Mouse (Mus musculus) left cerebral cortex, adult 11 months (tissue): Measurements from ENCODE around the gene Shcbp1l.
A peak's percentile ranks its signal among the peaks of the same experiment; 100 is the strongest.
"Not testable (repeated sequence)": the region's sequence is repeated elsewhere in the genome, so short reads cannot be mapped to it uniquely, and the experiment has no call there.

Experiments
- DNase-seq: peaks from one replicate; pipeline ENCODE4 v3.0.0; 2022; ENCODE audit warnings: low spot score

Gene Shcbp1l

GRCm38 (mm10) chr1:153424770-153425584 lies at the start of gene Shcbp1l:
TSS of gene Shcbp1l (plus strand) at chr1:153425162.
- DNase-seq, result peak; percentile 80

- no peak for DNase-seq
These were observed 48.5 kb upstream of the Shcbp1l start for GRCm38 (mm10) chr1:153376446-153376845.

- DNase-seq, result no peak
These were observed 46.4 kb upstream of the Shcbp1l start for GRCm38 (mm10) chr1:153378587-153378986.

DNA sequence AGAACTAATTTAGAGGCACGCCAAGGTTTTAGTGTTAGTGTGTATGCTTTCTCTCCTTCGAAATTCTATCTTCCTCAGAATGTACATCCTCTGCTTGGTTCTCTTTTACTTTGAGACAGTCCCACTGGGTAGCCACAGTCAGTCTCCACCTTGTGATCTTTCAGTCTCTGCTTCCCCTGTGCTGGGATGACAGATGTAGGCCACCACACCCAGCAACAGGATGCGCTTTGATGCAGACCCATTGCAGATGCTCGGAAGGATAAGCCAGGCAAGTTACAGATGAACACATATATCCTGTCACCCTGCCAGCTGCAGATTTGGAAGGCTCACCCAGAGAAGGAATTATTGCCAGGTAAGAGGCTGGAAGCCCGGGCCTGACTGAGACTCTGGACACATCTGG lies 45.1 kb upstream of the Shcbp1l start:
- DNase-seq, result no peak

GRCm38 (mm10) chr1:153380746-153381282 lies 44.1 kb upstream of the Shcbp1l start:
- no peak for DNase-seq

GRCm38 (mm10) chr1:153385081-153385480 lies 39.9 kb upstream of the Shcbp1l start:
- no peak for DNase-seq

- DNase-seq, result not testable (repeated sequence)
These were observed 39.3 kb upstream of the Shcbp1l start for GRCm38 (mm10) chr1:153385661-153386060.

DNA sequence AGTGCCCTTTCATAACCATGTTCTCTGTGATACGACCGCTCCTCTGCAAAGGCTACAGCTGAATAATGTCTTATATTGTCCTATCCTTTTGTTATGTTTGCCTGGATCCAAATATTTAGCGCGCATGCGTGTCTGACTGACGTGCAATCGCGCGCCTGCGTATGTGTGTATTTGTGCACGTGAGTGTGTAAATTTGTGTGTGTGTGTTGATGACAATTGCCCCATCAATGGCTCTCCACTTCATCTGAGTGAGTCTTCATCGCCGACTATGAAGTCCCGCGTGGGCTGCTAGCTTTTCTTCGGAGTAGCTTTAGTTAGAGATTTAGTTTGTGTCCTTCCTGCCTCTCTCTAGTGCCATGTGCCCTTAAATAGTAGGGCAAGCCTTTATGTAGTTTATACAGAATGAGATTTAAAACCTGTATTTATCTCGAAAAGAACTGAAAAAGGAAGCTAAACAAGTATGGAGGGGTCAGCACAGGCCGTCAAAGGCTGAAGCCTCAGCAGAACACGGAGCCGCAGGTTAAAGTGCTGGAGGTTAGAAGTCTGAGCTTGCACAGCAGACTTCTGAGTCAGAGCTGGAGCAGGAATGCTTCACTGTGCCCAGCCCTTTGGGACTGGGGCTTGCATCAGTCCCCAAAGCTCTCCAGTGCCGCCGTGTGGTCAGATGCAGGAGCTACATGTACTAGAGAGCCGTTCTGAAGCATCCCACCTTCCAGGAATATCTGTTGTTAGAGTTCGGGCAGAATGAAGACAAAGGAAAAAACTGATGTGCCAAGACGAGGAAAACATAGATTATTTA lies 38.5 kb upstream of the Shcbp1l start:
- peak; percentile 44 for DNase-seq

DNA sequence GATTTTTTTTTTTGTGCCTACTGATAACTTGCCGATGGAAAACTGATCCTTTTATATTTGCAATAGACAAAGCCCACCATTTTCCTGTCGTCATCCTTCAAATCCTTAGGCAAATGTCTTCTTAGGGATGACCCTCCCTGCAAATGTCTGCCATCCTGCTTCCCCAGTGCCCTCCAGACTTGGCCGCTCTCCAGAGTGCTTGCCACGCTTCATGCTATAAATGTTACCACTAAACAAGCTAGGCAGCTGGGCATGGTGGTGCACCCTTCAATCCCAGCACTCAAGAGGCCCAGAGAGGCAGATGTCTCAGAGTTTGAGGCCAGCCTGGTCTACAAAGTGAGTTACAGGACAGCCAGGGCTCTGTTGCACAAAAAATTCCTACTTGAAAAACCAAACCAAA lies 29.3 kb upstream of the Shcbp1l start:
- DNase-seq, result not testable (repeated sequence)

GRCm38 (mm10) chr1:153401765-153402164 lies 23.2 kb upstream of the Shcbp1l start:
- DNase-seq, result no peak

- DNase-seq, result not testable (repeated sequence)
These were observed 17.3 kb upstream of the Shcbp1l start for GRCm38 (mm10) chr1:153407641-153408040.

- DNase-seq, result not testable (repeated sequence)
These were observed 16.7 kb upstream of the Shcbp1l start for GRCm38 (mm10) chr1:153408296-153408695.

DNA sequence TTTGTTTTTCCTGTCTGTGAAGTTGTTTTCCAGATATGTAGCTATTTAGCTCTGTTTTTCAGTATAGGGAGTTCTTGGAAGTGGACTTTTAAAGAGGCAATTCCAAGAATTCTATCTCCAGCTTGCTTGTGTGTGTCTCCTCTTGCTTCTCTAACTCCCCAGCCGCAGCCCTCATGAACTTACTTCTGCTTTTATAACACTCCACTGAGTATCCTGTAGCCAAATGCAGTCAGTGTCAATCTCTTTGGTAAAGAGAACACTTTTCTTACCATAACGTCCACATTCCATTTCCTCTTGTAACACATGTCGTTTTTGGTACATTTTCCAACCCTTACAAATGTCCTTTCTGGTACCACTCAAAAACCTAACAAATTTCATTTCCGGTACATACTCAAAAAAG lies 14.0 kb upstream of the Shcbp1l start:
- DNase-seq, result not testable (repeated sequence)

DNA sequence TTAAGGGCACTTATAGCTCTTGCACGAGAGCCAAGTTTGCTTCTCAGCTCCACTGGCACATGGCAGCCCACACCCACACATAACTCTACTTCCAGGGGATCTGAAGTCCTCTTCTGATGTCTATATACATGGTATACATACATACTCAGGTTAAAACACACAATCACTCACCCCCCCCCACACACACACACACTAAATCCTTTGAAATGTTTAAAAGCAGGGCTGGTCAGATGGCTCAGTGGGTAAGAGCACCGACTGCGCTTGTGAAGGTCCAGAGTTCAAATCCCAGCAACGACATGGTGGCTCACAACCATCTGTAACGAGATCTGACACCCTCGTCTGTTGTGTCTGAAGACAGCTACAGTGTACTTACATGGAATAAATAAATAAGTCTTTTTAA lies 13.2 kb upstream of the Shcbp1l start:
- DNase-seq, result no peak

- not testable (repeated sequence) for DNase-seq
These were observed 12.1 kb upstream of the Shcbp1l start for GRCm38 (mm10) chr1:153412663-153413396.

- peak; percentile 54 for DNase-seq
These were observed 11.5 kb upstream of the Shcbp1l start for GRCm38 (mm10) chr1:153413397-153414020.

DNA sequence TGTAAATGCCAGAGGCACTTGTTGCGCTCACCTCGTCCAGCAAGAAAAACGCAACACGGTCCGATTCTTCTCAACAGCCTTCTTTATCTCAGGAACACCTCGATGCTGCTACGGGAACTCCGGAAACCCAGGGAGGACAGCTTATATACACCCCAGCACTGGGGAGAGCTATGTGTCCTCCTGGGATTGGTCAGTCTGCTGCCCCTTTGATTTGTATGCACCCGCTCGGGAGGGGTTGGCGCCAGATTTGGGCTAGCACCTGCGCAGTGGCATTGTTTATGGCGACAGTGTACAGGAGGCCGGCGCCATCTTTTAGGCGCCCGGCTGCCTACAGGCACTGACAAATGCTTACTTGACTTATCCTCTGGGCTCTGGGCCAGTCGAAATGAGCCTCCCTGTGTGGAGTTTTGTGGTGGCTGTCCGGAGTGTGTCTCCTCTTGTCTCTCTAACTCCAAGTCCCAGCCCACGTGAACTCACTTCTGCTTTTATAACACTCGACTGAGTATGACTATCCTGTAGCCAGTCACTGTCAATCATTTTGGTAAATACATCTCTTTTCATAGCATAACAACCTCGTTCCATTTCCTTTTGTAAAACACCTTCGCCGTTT lies 10.7 kb upstream of the Shcbp1l start:
- DNase-seq, result peak; percentile 82

GRCm38 (mm10) chr1:153414962-153415361 lies 10.0 kb upstream of the Shcbp1l start:
- peak; percentile 38 for DNase-seq

- DNase-seq, result not testable (repeated sequence)
These were observed 9.2 kb upstream of the Shcbp1l start for GRCm38 (mm10) chr1:153415742-153416141.

GRCm38 (mm10) chr1:153416271-153416832 lies 8.6 kb upstream of the Shcbp1l start:
- not testable (repeated sequence) for DNase-seq

GRCm38 (mm10) chr1:153417805-153418204 lies 7.2 kb upstream of the Shcbp1l start:
- peak; percentile 42 for DNase-seq
